11 mouse cellular contexts compared by ENCODE assay signal in the genomic region with DNA sequence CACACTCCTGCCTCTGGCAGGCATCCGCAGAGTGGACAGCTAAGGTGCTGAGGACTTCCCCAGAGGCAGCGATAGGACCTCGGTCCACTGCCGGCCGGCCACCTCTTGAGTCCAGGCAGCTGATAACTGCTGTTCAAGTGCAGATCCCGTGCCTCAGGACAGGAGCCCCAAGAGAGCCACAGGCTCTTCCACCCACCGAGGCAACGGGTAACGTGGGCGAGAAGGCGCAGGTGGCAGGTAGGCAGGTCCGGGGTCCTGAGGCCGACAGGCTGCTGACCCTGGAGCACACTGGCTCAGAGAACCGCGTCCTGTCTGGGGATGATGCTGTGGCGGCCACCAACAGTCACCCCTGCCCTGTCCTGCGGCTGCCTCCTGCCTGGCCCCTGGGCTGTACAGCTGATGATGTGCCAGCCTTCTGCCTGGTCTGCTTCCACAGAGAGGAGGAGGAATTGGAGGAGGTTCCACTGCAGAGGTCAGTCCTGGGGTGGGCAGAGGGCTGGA. TPM values are rescaled to one million over a fixed set of nuclear protein-coding genes. Genes with fewer than 3 reads are reported as not detected.
DNase-seq lines count a peak whose midpoint lies in the region; ATAC-seq and TF ChIP-seq lines count a peak whose summit lies in the region.
"Had no signal": no experiment of that assay in that cellular context is flagged by ENCODE, and none has a peak within 500 bp of the region (broad histone marks: within the 10 kb centered on the region; RNA-seq: fewer than 3 reads in every experiment).

No protein-coding gene starts in this region.

- WGBS in embryonic facial prominence, embryonic 11.5 days: 47% methylated on average over 17 of the region's 17 CpGs
- 45% methylated on average over 17 of the region's 17 CpGs for WGBS in embryonic facial prominence, embryonic 10.5 days
- WGBS in midbrain, embryonic 13.5 days: 50% methylated on average over 17 of the region's 17 CpGs
- 47% methylated on average over 17 of the region's 17 CpGs for WGBS in midbrain, embryonic 11.5 days
- 54% methylated on average over 17 of the region's 17 CpGs for WGBS in hindbrain, embryonic 15.5 days
- 41% methylated on average over 17 of the region's 17 CpGs for WGBS in stomach, postnatal 0 days

- no peaks in the 10 kb centered on the region; the same call in 1 of the 2 replicates for H3K27me3 ChIP-seq in embryonic facial prominence, embryonic 11.5 days (ENCODE audit: control insufficient read depth, insufficient read depth, low read length)
- peaks cover 34% of the 10 kb centered on the region for H3K27me3 ChIP-seq in embryonic facial prominence, embryonic 10.5 days (replicated peaks; ENCODE audit: low read depth, poor library complexity, severe bottlenecking)
- H3K27me3 ChIP-seq in midbrain, embryonic 13.5 days: peaks cover 8% of the 10 kb centered on the region; the same call in 1 of the 2 replicates
- H3K27me3 ChIP-seq in midbrain, embryonic 11.5 days (ENCODE audit: control insufficient read depth, insufficient read depth, low read length): no peaks in the 10 kb centered on the region
- H3K27me3 ChIP-seq in hindbrain, embryonic 15.5 days: no peaks in the 10 kb centered on the region
- no peaks in the 10 kb centered on the region for H3K27me3 ChIP-seq in stomach, postnatal 0 days (ENCODE audit: control insufficient read depth, insufficient read depth, low read length)

- H3K4me1 ChIP-seq in embryonic facial prominence, embryonic 11.5 days (ENCODE audit: control insufficient read depth, insufficient read depth, low read length): peaks cover 3% of the 10 kb centered on the region; the same call in 1 of the 2 replicates
- H3K4me1 ChIP-seq in embryonic facial prominence, embryonic 10.5 days: peaks cover 18% of the 10 kb centered on the region
- H3K4me1 ChIP-seq in midbrain, embryonic 13.5 days (replicated peaks): peaks cover 9% of the 10 kb centered on the region
- peaks cover 5% of the 10 kb centered on the region; the same call in 1 of the 2 replicates for H3K4me1 ChIP-seq in midbrain, embryonic 11.5 days (ENCODE audit: control insufficient read depth, insufficient read depth, low read length)
- H3K4me1 ChIP-seq in hindbrain, embryonic 15.5 days (replicated peaks): peaks cover 8% of the 10 kb centered on the region
- 0 out of 2 replicates have a peak, but pooled peaks cover 3% of the 10 kb centered on the region for H3K4me1 ChIP-seq in stomach, postnatal 0 days (replicated peaks; ENCODE audit: control insufficient read depth, insufficient read depth)

- no peak overlapping the region for H3K4me3 ChIP-seq in embryonic facial prominence, embryonic 11.5 days (ENCODE audit: low read depth, low read length)
- no peak overlapping the region for H3K4me3 ChIP-seq in embryonic facial prominence, embryonic 10.5 days
- no peak overlapping the region for H3K4me3 ChIP-seq in midbrain, embryonic 13.5 days (replicated peaks)
- no peak overlapping the region for H3K4me3 ChIP-seq in midbrain, embryonic 11.5 days (ENCODE audit: low read depth, low read length)
- H3K4me3 ChIP-seq in hindbrain, embryonic 15.5 days: no peak overlapping the region
- H3K4me3 ChIP-seq in stomach, postnatal 0 days (ENCODE audit: low read depth, low read length): no peak overlapping the region

- TF ChIP-seq EP300 in stomach, postnatal 0 days (optimal IDR thresholded peaks at IDR 0.05): no peak

- H3K36me3 ChIP-seq in embryonic facial prominence, embryonic 11.5 days (replicated peaks; ENCODE audit: control insufficient read depth, insufficient read depth, low read depth, low read length): no peaks in the 10 kb centered on the region
- no peaks in the 10 kb centered on the region for H3K36me3 ChIP-seq in embryonic facial prominence, embryonic 10.5 days (replicated peaks)
- no peaks in the 10 kb centered on the region for H3K36me3 ChIP-seq in midbrain, embryonic 13.5 days
- H3K36me3 ChIP-seq in midbrain, embryonic 11.5 days (ENCODE audit: control insufficient read depth, insufficient read depth, low read length): no peaks in the 10 kb centered on the region
- H3K36me3 ChIP-seq in hindbrain, embryonic 15.5 days: no peaks in the 10 kb centered on the region
- H3K36me3 ChIP-seq in stomach, postnatal 0 days (ENCODE audit: control insufficient read depth, insufficient read depth, low read length): no peaks in the 10 kb centered on the region

- no peak for ATAC-seq in embryonic facial prominence, embryonic 11.5 days (replicated peaks; ENCODE audit: insufficient number of reproducible peaks, low FRiP score, low TSS enrichment, low read depth)
- ATAC-seq in midbrain, embryonic 13.5 days: no peak
- ATAC-seq in midbrain, embryonic 11.5 days (ENCODE audit: low FRiP score): no peak
- no peak for ATAC-seq in hindbrain, embryonic 15.5 days (ENCODE audit: low FRiP score, low read depth)
- no peak for ATAC-seq in stomach, postnatal 0 days (ENCODE audit: low FRiP score, low TSS enrichment)

- no peak for TF ChIP-seq CTCF in stomach, postnatal 0 days (IDR thresholded peaks at IDR 0.05; ENCODE audit: low read depth)

- no peak overlapping the region; the same call in 1 of the 2 replicates for H3K4me2 ChIP-seq in embryonic facial prominence, embryonic 11.5 days (ENCODE audit: low read depth, low read length)
- H3K4me2 ChIP-seq in midbrain, embryonic 13.5 days (replicated peaks): peak overlapping the region; percentile 30
- H3K4me2 ChIP-seq in midbrain, embryonic 11.5 days: no peak overlapping the region
- H3K4me2 ChIP-seq in hindbrain, embryonic 15.5 days: peak overlapping the region; percentile 32; the same call in 1 of the 2 replicates
- H3K4me2 ChIP-seq in stomach, postnatal 0 days (replicated peaks; ENCODE audit: low read depth): peak overlapping the region; percentile 17; the same call in 1 of the 2 replicates

- DNase-seq in embryonic facial prominence, embryonic 11.5 days (ENCODE audit: low spot score): no peak
- no peak for DNase-seq in embryonic facial prominence, embryonic 10.5 days (ENCODE audit: low spot score)
- no peak for DNase-seq in midbrain, embryonic 11.5 days (ENCODE audit: low spot score, missing footprints)
- no peak for DNase-seq in stomach, postnatal 0 days (ENCODE audit: low spot score)
- no peak for DNase-seq in adrenal gland, postnatal 25 days
- DNase-seq in spleen, adult 18-20 months: no peak
- DNase-seq: B cell, adult 2 months; kidney, postnatal 10 days had no signal

- peak overlapping the region; percentile 30; the same call in 1 of the 2 replicates for H3K9ac ChIP-seq in embryonic facial prominence, embryonic 11.5 days (replicated peaks; ENCODE audit: low read length)
- no peak overlapping the region for H3K9ac ChIP-seq in midbrain, embryonic 13.5 days (replicated peaks)
- H3K9ac ChIP-seq in midbrain, embryonic 11.5 days (ENCODE audit: low read length): no peak overlapping the region
- no peak overlapping the region for H3K9ac ChIP-seq in hindbrain, embryonic 15.5 days
- H3K9ac ChIP-seq in stomach, postnatal 0 days (ENCODE audit: low read length): no peak overlapping the region
- H3K9ac ChIP-seq: liver, embryonic 14.5 days had no signal

- no peak overlapping the region for H3K27ac ChIP-seq in embryonic facial prominence, embryonic 11.5 days (replicated peaks; ENCODE audit: low read depth, low read length)
- H3K27ac ChIP-seq in embryonic facial prominence, embryonic 10.5 days (replicated peaks): no peak overlapping the region; the same call in 1 of the 2 replicates
- H3K27ac ChIP-seq in midbrain, embryonic 13.5 days: no peak overlapping the region
- no peak overlapping the region for H3K27ac ChIP-seq in midbrain, embryonic 11.5 days (ENCODE audit: low read depth, low read length)
- no peak overlapping the region for H3K27ac ChIP-seq in hindbrain, embryonic 15.5 days (replicated peaks)
- H3K27ac ChIP-seq in stomach, postnatal 0 days (replicated peaks): no peak overlapping the region
- H3K27ac ChIP-seq: liver, embryonic 14.5 days had no signal

- H3K9me3 ChIP-seq in embryonic facial prominence, embryonic 11.5 days (replicated peaks; ENCODE audit: control insufficient read depth, low read length): no peaks in the 10 kb centered on the region
- no peaks in the 10 kb centered on the region for H3K9me3 ChIP-seq in embryonic facial prominence, embryonic 10.5 days
- H3K9me3 ChIP-seq in midbrain, embryonic 13.5 days: no peaks in the 10 kb centered on the region
- no peaks in the 10 kb centered on the region for H3K9me3 ChIP-seq in midbrain, embryonic 11.5 days (ENCODE audit: control insufficient read depth, low read length)
- H3K9me3 ChIP-seq in hindbrain, embryonic 15.5 days: no peaks in the 10 kb centered on the region
- no peaks in the 10 kb centered on the region for H3K9me3 ChIP-seq in stomach, postnatal 0 days (ENCODE audit: control insufficient read depth, low read length)

RNA-seq across cellular contexts. Expression of gene Sbk1, which starts 23.7 kb away (rescaled TPM):
- 88.3 and 101 TPM in 2 replicates for polyA plus RNA-seq in embryonic facial prominence, embryonic 11.5 days (2014; fragmentation: Nextera tagmentation; extraction: Ambion mirVana)
- 91.0 and 102 TPM in 2 replicates for polyA plus RNA-seq in embryonic facial prominence, embryonic 10.5 days (2016; fragmentation: Nextera tagmentation; extraction: Ambion mirVana)
- 238 and 300 TPM in 2 replicates for polyA plus RNA-seq in midbrain, embryonic 13.5 days (2015; fragmentation: Nextera tagmentation; extraction: Ambion mirVana)
- 133 and 162 TPM in 2 replicates for polyA plus RNA-seq in midbrain, embryonic 11.5 days (2014; fragmentation: Nextera tagmentation; extraction: Ambion mirVana)
- polyA plus RNA-seq in hindbrain, embryonic 15.5 days (2015; fragmentation: Nextera tagmentation; extraction: Ambion mirVana): 250 and 292 TPM in 2 replicates
- 4.0 and 5.3 TPM in 2 replicates for polyA plus RNA-seq in stomach, postnatal 0 days (2015; fragmentation: Nextera tagmentation; extraction: Ambion mirVana)
- total RNA-seq in adrenal gland, postnatal 25 days (2021): 72.1 and 102 TPM in 2 replicates

RNA-seq across cellular contexts. Expression of gene Xpo6, which starts 48.4 kb away (rescaled TPM):
- 60.8 and 61.0 TPM in 2 replicates for polyA plus RNA-seq in embryonic facial prominence, embryonic 11.5 days (2014; fragmentation: Nextera tagmentation; extraction: Ambion mirVana)
- polyA plus RNA-seq in embryonic facial prominence, embryonic 10.5 days (2016; fragmentation: Nextera tagmentation; extraction: Ambion mirVana): 70.2 and 74.3 TPM in 2 replicates
- polyA plus RNA-seq in midbrain, embryonic 13.5 days (2015; fragmentation: Nextera tagmentation; extraction: Ambion mirVana): 44.6 and 50.4 TPM in 2 replicates
- 56.2 TPM in 2 replicates for polyA plus RNA-seq in midbrain, embryonic 11.5 days (2014; fragmentation: Nextera tagmentation; extraction: Ambion mirVana)
- 52.2 and 55.6 TPM in 2 replicates for polyA plus RNA-seq in hindbrain, embryonic 15.5 days (2015; fragmentation: Nextera tagmentation; extraction: Ambion mirVana)
- 19.3 and 19.7 TPM in 2 replicates for polyA plus RNA-seq in stomach, postnatal 0 days (2015; fragmentation: Nextera tagmentation; extraction: Ambion mirVana)
- 102 and 119 TPM in 2 replicates for total RNA-seq in adrenal gland, postnatal 25 days (2021)

Comparison
In these comparisons a context has a peak if more than half of its experiments do, and no peak if none do; other contexts are left out.
1. H3K4me2 ChIP-seq: peak in midbrain, embryonic 13.5 days (single experiment), hindbrain, embryonic 15.5 days (single experiment) and stomach, postnatal 0 days (single experiment); none in embryonic facial prominence, embryonic 11.5 days (single experiment) and midbrain, embryonic 11.5 days (single experiment).
2. RNA of gene Sbk1, which starts 23.7 kb away (polyA plus RNA-seq): 238 to 300 TPM in midbrain, embryonic 13.5 days, 250 to 292 TPM in hindbrain, embryonic 15.5 days, 133 to 162 TPM in midbrain, embryonic 11.5 days, 91.0 to 102 TPM in embryonic facial prominence, embryonic 10.5 days and 88.3 to 101 TPM in embryonic facial prominence, embryonic 11.5 days; 4.0 to 5.3 TPM in stomach, postnatal 0 days; every median in the first group is over 10 times any median in the second.